ENCODE assay signal across 16 mouse cellular contexts in genomic region chr2:11653330-11653729, GRCm38 (mm10). TPM values are rescaled to one million over a fixed set of nuclear protein-coding genes. Genes with fewer than 3 reads are reported as not detected.
DNase-seq lines count a peak whose midpoint lies in the region; ATAC-seq lines count a peak whose summit lies in the region.
"Had no signal": no experiment of that assay in that cellular context is flagged by ENCODE, and none has a peak within 500 bp of the region (broad histone marks: within the 10 kb centered on the region; RNA-seq: fewer than 3 reads in every experiment).

No protein-coding gene starts in this region.

- no peak overlapping the region for H3K4me3 ChIP-seq in midbrain, embryonic 14.5 days (replicated peaks; ENCODE audit: low read depth, low read length)
- H3K4me3 ChIP-seq: heart, embryonic 13.5 days; midbrain, embryonic 10.5 days; neural tube, embryonic 15.5 days had no signal

- H3K9me3 ChIP-seq in midbrain, embryonic 14.5 days (ENCODE audit: control insufficient read depth, low read length), result no peaks in the 10 kb centered on the region
- H3K9me3 ChIP-seq: heart, embryonic 13.5 days; midbrain, embryonic 10.5 days; neural tube, embryonic 15.5 days had no signal

- no peak overlapping the region for H3K27ac ChIP-seq in midbrain, embryonic 14.5 days (replicated peaks; ENCODE audit: low read depth, low read length)
- H3K27ac ChIP-seq: heart, embryonic 13.5 days; midbrain, embryonic 10.5 days; neural tube, embryonic 15.5 days had no signal

- no peaks in the 10 kb centered on the region for H3K36me3 ChIP-seq in midbrain, embryonic 14.5 days (ENCODE audit: control insufficient read depth, insufficient read depth, low read length)
- H3K36me3 ChIP-seq: heart, embryonic 13.5 days; midbrain, embryonic 10.5 days; neural tube, embryonic 15.5 days had no signal

- H3K4me1 ChIP-seq in midbrain, embryonic 14.5 days (ENCODE audit: control insufficient read depth, insufficient read depth, low read length), result no peaks in the 10 kb centered on the region
- H3K4me1 ChIP-seq: midbrain, embryonic 10.5 days; neural tube, embryonic 15.5 days had no signal

- no peaks in the 10 kb centered on the region for H3K27me3 ChIP-seq in midbrain, embryonic 14.5 days (ENCODE audit: control insufficient read depth, insufficient read depth, low read length)
- H3K27me3 ChIP-seq: heart, embryonic 13.5 days; neural tube, embryonic 15.5 days had no signal

- no peak overlapping the region for H3K9ac ChIP-seq in midbrain, embryonic 14.5 days (replicated peaks; ENCODE audit: low read length)
- H3K9ac ChIP-seq: heart, embryonic 13.5 days; neural tube, embryonic 15.5 days had no signal

- ATAC-seq in megakaryocyte progenitor cell, adult 5-6 weeks (replicated peaks; ENCODE audit: poor library complexity), result peak; percentile 81
- ATAC-seq in midbrain, embryonic 14.5 days (ENCODE audit: low FRiP score, low TSS enrichment), result no peak

- WGBS in midbrain, embryonic 14.5 days, result 57% methylated on average over 6 of the region's 6 CpGs

- DNase-seq in CD8-positive naive resting alpha-beta T cell, adult 2 months (ENCODE audit: low read depth in 2 of 2, low spot score in 2 of 2), result peak; percentile 82 to 84
- peak; percentile 24 for DNase-seq in adrenal gland, adult 8-10 months
- peak; percentile 89 for DNase-seq in thymus, postnatal 0 days (ENCODE audit: low spot score)
- no peak for DNase-seq in heart, adult 8-10 months (ENCODE audit: low spot score)
- DNase-seq in gastrocnemius, adult 8-10 months (ENCODE audit: low spot score in 2 of 2), result no peak
- DNase-seq in midbrain, embryonic 14.5 days, result no peak
- DNase-seq: cerebellum, postnatal 14 days; kidney, postnatal 36 days had no signal

- H3K4me2 ChIP-seq in midbrain, embryonic 14.5 days (ENCODE audit: low read length), result no peak overlapping the region
- H3K4me2 ChIP-seq: heart, embryonic 13.5 days; neural tube, embryonic 15.5 days had no signal

RNA-seq across cellular contexts. Expression of gene Il2ra, which starts 10.7 kb away (rescaled TPM):
- under 1 TPM; 0.12 to 0.46 (median 0.19) TPM for total RNA-seq in adrenal gland, adult 8-10 months (2022)
- total RNA-seq in megakaryocyte progenitor cell, adult 5-6 weeks (2015), result not detected in 2 replicates
- total RNA-seq in megakaryocyte progenitor cell, adult 5-6 weeks (2017), result not detected in 2 replicates
- 46.0 and 51.1 TPM in 2 replicates for polyA plus RNA-seq in thymus, postnatal 0 days (2015; fragmentation: Nextera tagmentation; extraction: Ambion mirVana)
- 1 to 10 TPM in 3 of 4 experiments, under 1 TPM in 1; 0.62 to 1.5 (median 1.3) TPM for total RNA-seq in heart, adult 8-10 months (2022)
- under 1 TPM; 0.22 to 0.49 (median 0.26) TPM for total RNA-seq in gastrocnemius, adult 8-10 months (2022)
- polyA plus RNA-seq in midbrain, embryonic 14.5 days (2014; fragmentation: Nextera tagmentation; extraction: Ambion mirVana), result not detected in 2 replicates
- polyA plus RNA-seq: liver, embryonic 16.5 days; midbrain, embryonic 10.5 days; neural tube, embryonic 15.5 days had no signal

RNA-seq across cellular contexts. Expression of gene Gm17490, which starts 27.3 kb away (rescaled TPM):
- not detected for total RNA-seq in adrenal gland, adult 8-10 months (2022)
- not detected in 2 replicates for total RNA-seq in megakaryocyte progenitor cell, adult 5-6 weeks (2015)
- total RNA-seq in megakaryocyte progenitor cell, adult 5-6 weeks (2017), result not detected in 2 replicates
- polyA plus RNA-seq in thymus, postnatal 0 days (2015; fragmentation: Nextera tagmentation; extraction: Ambion mirVana), result not detected in 2 replicates
- not detected for total RNA-seq in heart, adult 8-10 months (2022)
- total RNA-seq in gastrocnemius, adult 8-10 months (2022), result not detected
- polyA plus RNA-seq in midbrain, embryonic 14.5 days (2014; fragmentation: Nextera tagmentation; extraction: Ambion mirVana), result not detected in 2 replicates
- total RNA-seq: left cerebral cortex, postnatal 36 days had no signal
- polyA plus RNA-seq: brain, embryonic 14.5 days; frontal cortex, adult 2 months; heart, embryonic 13.5 days; liver, embryonic 16.5 days; midbrain, embryonic 10.5 days; neural tube, embryonic 15.5 days had no signal

RNA-seq across cellular contexts. Expression of gene Rbm17, which starts 49.4 kb away (rescaled TPM):
- 100 to 1,000 TPM in 1 of 4 experiments, 10 to 100 TPM in 3; 82.5 to 121 (median 96.2) TPM for total RNA-seq in adrenal gland, adult 8-10 months (2022)
- total RNA-seq in megakaryocyte progenitor cell, adult 5-6 weeks (2015), result 137 and 153 TPM in 2 replicates
- 129 and 175 TPM in 2 replicates for total RNA-seq in megakaryocyte progenitor cell, adult 5-6 weeks (2017)
- 188 and 189 TPM in 2 replicates for polyA plus RNA-seq in thymus, postnatal 0 days (2015; fragmentation: Nextera tagmentation; extraction: Ambion mirVana)
- total RNA-seq in heart, adult 8-10 months (2022), result 10 to 100 TPM; 46.0 to 59.0 (median 51.3) TPM
- total RNA-seq in gastrocnemius, adult 8-10 months (2022), result 10 to 100 TPM; 37.3 to 57.8 (median 46.3) TPM
- polyA plus RNA-seq in midbrain, embryonic 14.5 days (2014; fragmentation: Nextera tagmentation; extraction: Ambion mirVana), result 118 and 125 TPM in 2 replicates

RNA-seq across cellular contexts. Expression of gene Il15ra, which starts 51.8 kb away (rescaled TPM):
- total RNA-seq in adrenal gland, adult 8-10 months (2022), result 10 to 100 TPM; 15.4 to 21.9 (median 19.2) TPM
- total RNA-seq in megakaryocyte progenitor cell, adult 5-6 weeks (2015), result 22.2 and 27.2 TPM in 2 replicates
- total RNA-seq in megakaryocyte progenitor cell, adult 5-6 weeks (2017), result 21.3 and 27.5 TPM in 2 replicates
- polyA plus RNA-seq in thymus, postnatal 0 days (2015; fragmentation: Nextera tagmentation; extraction: Ambion mirVana), result 33.1 and 34.2 TPM in 2 replicates
- 10 to 100 TPM; 26.0 to 33.2 (median 30.6) TPM for total RNA-seq in heart, adult 8-10 months (2022)
- total RNA-seq in gastrocnemius, adult 8-10 months (2022), result 10 to 100 TPM; 15.5 to 25.7 (median 19.9) TPM
- 0.62 and 0.64 TPM in 2 replicates for polyA plus RNA-seq in midbrain, embryonic 14.5 days (2014; fragmentation: Nextera tagmentation; extraction: Ambion mirVana)

Comparison
In these comparisons a context has a peak if more than half of its experiments do, and no peak if none do; other contexts are left out.
1. DNase-seq: peak in CD8-positive naive resting alpha-beta T cell, adult 2 months (2 of 2), adrenal gland, adult 8-10 months (single experiment) and thymus, postnatal 0 days (single experiment); none in heart, adult 8-10 months (single experiment), gastrocnemius, adult 8-10 months (0 of 2) and midbrain, embryonic 14.5 days (single experiment).